In the genomic region with DNA sequence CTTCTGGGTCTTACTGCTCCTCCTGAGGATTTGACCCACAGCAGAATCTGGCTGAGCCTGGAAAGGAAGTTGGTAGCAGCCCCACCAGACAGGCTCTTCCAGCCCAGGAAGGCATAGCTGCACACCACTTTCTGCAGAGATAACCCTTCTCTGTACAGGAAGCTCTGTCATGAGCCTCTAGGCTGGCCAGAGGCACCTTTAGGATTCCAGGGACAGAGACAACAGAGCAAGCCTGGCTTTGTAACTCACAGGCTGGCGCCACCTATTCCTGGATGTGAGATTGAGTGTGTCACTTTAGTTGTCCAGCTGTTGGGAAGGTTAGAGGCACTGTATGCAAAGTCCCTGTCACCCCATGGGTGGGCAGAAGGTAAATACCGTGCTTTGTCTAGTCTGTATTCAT, we compare ENCODE assay signal across 1 mouse cellular context.
TF ChIP-seq lines count a peak whose summit lies in the region.

No protein-coding gene starts in this region.

TF ChIP-seq in MEL, 35 proteins besides CTCF, POLR2A, EP300 and RAD21 (continued from another document):
- TF ChIP-seq UBTF (IDR thresholded peaks at IDR 0.05; ENCODE audit: borderline replicate concordance, insufficient read depth, low read depth, low read length) = no peak
- TF ChIP-seq MAX (IDR thresholded peaks at IDR 0.05; ENCODE audit: low read length) = no peak
- TF ChIP-seq JUND (IDR thresholded peaks at IDR 0.05; ENCODE audit: low read depth, low read length) = no peak
- TF ChIP-seq ZNF384 (IDR thresholded peaks at IDR 0.05; ENCODE audit: low read depth, low read length) = no peak
- no peak for TF ChIP-seq SIN3A (IDR thresholded peaks at IDR 0.05; ENCODE audit: low read length)
- no peak for TF ChIP-seq CHD1 (IDR thresholded peaks at IDR 0.05; ENCODE audit: low read depth, low read length)
- no peak for TF ChIP-seq HCFC1 (IDR thresholded peaks at IDR 0.05; ENCODE audit: low read depth, low read length)
- TF ChIP-seq TAL1 (IDR thresholded peaks at IDR 0.05; ENCODE audit: low read length) = no peak
- TF ChIP-seq POLR2AphosphoS2 (IDR thresholded peaks at IDR 0.05; ENCODE audit: low read length) = no peak
- no peak for TF ChIP-seq MAZ (IDR thresholded peaks at IDR 0.05; ENCODE audit: low read depth, low read length)
- no peak for TF ChIP-seq MAFK (IDR thresholded peaks at IDR 0.05; ENCODE audit: borderline replicate concordance, low read depth, low read length)
